Mouse (Mus musculus) liver, embryonic 13.5 days (tissue): Measurements from ENCODE around the gene 4921504E06Rik. TPM values are rescaled to one million over a fixed set of nuclear protein-coding genes. Genes with fewer than 3 reads are reported as not detected.

Source experiments
- ATAC-seq: fragments of 200-750 bp; cut with Nextera tagmentation; 2 replicates; pipeline ENCODE4 v1.8.0; 2017; ENCODE audit warnings: low read depth, mild to moderate bottlenecking, moderate number of reproducible peaks, moderate library complexity
- DNase-seq: peaks from one replicate; pipeline ENCODE4 v3.0.0; 2022
- H3K27ac ChIP-seq: fragments of 300-500 bp; sonication (generic); 2 replicates; pipeline ENCODE4 v1.5.1; 2015; ENCODE audit warnings: moderate library complexity, mild to moderate bottlenecking, inconsistent platforms
- H3K27me3 ChIP-seq: fragments of 300-500 bp; sonication (generic); 2 replicates; pipeline ENCODE4 v1.6.1; 2015; ENCODE audit warnings: mild to moderate bottlenecking, inconsistent platforms
- H3K36me3 ChIP-seq: fragments of 300-500 bp; sonication (generic); 2 replicates; pipeline ENCODE4 v1.6.1; 2015; ENCODE audit warnings: mild to moderate bottlenecking, inconsistent platforms
- H3K4me1 ChIP-seq: fragments of 300-500 bp; sonication (generic); replicated peaks from 2 replicates; pipeline ENCODE4 v1.6.1; 2015; ENCODE audit warnings: inconsistent platforms
- H3K4me2 ChIP-seq: fragments of 300-500 bp; sonication (generic); 2 replicates; pipeline ENCODE4 v1.6.1; 2015; ENCODE audit warnings: inconsistent platforms, mild to moderate bottlenecking, moderate library complexity
- H3K4me3 ChIP-seq: fragments of 300-500 bp; sonication (generic); replicated peaks from 2 replicates; pipeline ENCODE4 v1.5.1; 2015; ENCODE audit warnings: mild to moderate bottlenecking, inconsistent platforms
- H3K9ac ChIP-seq: fragments of 300-500 bp; sonication (generic); 2 replicates; pipeline ENCODE4 v1.6.1; 2015; ENCODE audit warnings: mild to moderate bottlenecking, inconsistent platforms
- H3K9me3 ChIP-seq: fragments of 300-500 bp; sonication (generic); replicated peaks from 2 replicates; pipeline ENCODE4 v1.6.1; 2016; ENCODE audit warnings: inconsistent platforms
- WGBS: fragments of 180-500 bp; shearing (Covaris S2); methylation state at CpG from one replicate; pipeline ENCODE4 v1.1.7; 2015; ENCODE audit not compliant: insufficient replicate concordance; 5-methylcytosine and 5-hydroxymethylcytosine counted together
- polyA plus RNA-seq: library from polyadenylated mRNA; unstranded; fragments of >200 nt; fragmentation: Nextera tagmentation; extraction: Ambion mirVana; gene quantifications from 2 replicates; pipeline ENCODE4 v1.2.1, GENCODE M21; 2015

4921504E06Rik gene
- polyA plus RNA-seq, 1 experiment from 2014 or later, result not detected

DNA sequence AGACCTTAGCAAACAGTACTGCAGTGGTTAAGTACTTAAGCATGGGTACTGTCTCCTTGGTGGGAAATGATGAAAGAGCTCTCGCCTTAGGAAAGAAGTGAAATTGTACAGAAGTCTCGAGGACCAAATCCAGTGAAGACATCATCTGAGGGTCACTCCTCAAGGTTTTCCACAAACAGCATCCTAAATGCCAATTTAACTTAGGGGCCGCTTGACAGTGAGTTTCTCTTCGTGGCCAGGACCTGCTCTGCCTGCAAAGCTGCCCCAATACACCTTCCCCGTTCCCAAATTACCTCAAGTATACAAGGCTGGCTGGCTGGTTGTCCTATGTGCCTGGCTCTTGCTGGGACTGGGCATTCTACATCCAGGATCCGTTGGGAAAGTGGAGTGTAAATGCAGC, 137.6 kb downstream of the 4921504E06Rik start:
- Histone ChIP-seq H3K36me3 (no peaks in the 10 kb centered on the region), H3K9me3 (no peaks in the 10 kb centered on the region), H3K4me2 (no peak overlapping the region), H3K4me1 (peaks cover 5% of the 10 kb centered on the region), H3K9ac (no peak overlapping the region), H3K4me3 (no peak overlapping the region), H3K27ac (no peak overlapping the region), H3K27me3 (no peaks in the 10 kb centered on the region)
- WGBS, result 49% methylated on average over 6 of the region's 6 CpGs
- DNase-seq (no peak), ATAC-seq (no peak)

DNA sequence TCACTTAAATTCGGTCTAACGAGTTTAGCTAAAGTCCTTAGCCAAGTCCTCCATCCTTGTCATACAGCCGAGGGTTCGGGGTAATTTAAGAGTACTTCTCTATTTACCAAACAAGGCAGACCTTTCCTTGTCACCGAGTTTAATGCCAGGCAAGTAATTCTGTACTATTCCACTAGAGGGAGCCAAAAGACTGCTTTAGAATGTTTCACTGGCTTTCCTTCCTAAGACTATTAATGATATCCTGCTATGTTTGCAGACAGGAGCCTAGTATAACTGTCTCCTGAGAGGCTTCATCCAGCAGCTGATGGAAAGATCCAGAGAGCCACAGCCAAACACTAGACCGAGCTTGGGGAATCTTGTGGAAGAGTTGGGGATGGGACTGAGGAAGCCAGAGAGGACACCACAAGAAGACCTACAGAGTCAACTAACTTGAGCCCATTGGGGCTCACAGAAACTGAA, 138.6 kb downstream of the 4921504E06Rik start:
- Histone ChIP-seq H3K9me3 (no peaks in the 10 kb centered on the region), H3K4me1 (peaks cover 5% of the 10 kb centered on the region), H3K4me2 (peak overlapping the region; percentile 52), H3K27me3 (no peaks in the 10 kb centered on the region), H3K9ac (no peak overlapping the region; the same call in 1 of the 2 replicates), H3K36me3 (no peaks in the 10 kb centered on the region), H3K4me3 (peak overlapping the region; percentile 12; the same call in 1 of the 2 replicates), H3K27ac (no peak overlapping the region)
- no peak for ATAC-seq
- peak; percentile 13 for DNase-seq
- 0% methylated on average over 6 of the region's 6 CpGs for WGBS

DNA sequence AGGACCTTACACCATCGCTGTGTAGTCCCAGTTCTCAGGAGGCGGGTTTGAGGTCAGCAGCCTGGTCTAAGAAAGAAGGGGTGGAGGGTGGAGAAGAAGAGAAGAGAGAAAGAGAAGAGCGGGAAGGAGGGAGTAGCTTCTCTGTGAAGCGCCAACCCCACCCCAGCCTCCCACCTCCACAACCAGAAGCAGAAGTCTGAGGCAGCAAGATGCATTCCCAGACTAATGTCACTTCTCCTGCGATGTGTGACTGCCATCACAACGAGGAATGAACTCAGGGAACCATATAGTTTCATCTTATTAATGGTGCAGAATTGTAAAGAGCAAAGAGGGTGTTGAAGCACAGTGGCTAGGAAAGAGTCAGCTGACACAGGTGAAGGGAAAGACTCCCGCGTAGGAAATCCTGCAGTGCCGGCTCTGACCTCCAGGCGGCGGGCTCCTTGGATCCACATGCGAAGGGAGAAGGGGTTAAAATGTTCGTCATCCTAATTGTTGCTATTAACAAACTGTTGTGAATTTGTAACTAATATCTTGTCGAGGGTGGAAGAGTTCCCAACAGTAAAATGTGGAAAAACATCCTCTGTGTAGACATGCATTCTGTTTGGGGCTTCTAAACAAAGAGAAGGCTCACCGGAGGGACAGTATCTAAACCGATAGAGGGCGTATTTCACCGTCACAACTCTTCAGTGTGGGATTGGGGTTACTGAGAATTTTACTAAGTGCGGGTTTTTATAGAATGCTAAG, 139.3 kb downstream of the 4921504E06Rik start:
- H3K4me3 ChIP-seq, result peak overlapping the region; percentile 12; the same call in 1 of the 2 replicates
- no peak overlapping the region; the same call in 1 of the 2 replicates for H3K9ac ChIP-seq
- ATAC-seq (no peak), DNase-seq (peak; percentile 40)
- 14% methylated on average over 19 of the region's 19 CpGs for whole genome bisulfite sequencing
- H3K36me3 ChIP-seq, result no peaks in the 10 kb centered on the region
- H3K9me3 ChIP-seq, result no peaks in the 10 kb centered on the region
- H3K4me1 ChIP-seq, result peaks cover 5% of the 10 kb centered on the region
- H3K27ac ChIP-seq, result no peak overlapping the region
- peak overlapping the region; percentile 52 for H3K4me2 ChIP-seq
- no peaks in the 10 kb centered on the region for H3K27me3 ChIP-seq

Other genes with a start within 250 kb of the 4921504E06Rik start
- 10.6 and 12.0 TPM in 2 replicates for gene Msrb2, start 182.5 kb downstream of the 4921504E06Rik start, polyA plus RNA-seq
- gene Ptf1a, start 108.3 kb downstream of the 4921504E06Rik start, polyA plus RNA-seq, result not detected in 2 replicates
- 0.48 and 0.65 TPM in 2 replicates for gene Otud1, start 103.8 kb upstream of the 4921504E06Rik start, polyA plus RNA-seq